8 mouse cellular contexts compared by ENCODE assay signal in genomic region chr7:7120921-7121601, GRCm38 (mm10). TPM values are rescaled to one million over a fixed set of nuclear protein-coding genes. Genes with fewer than 3 reads are reported as not detected.
A peak's percentile ranks its signal among the peaks of the same experiment; 100 is the strongest.
DNase-seq lines count a peak whose midpoint lies in the region; ATAC-seq and TF ChIP-seq lines count a peak whose summit lies in the region.

Gene Zfp954, minus strand, starts transcription at chr7:7121488.

- H3K4me2 ChIP-seq in CH12.LX (ENCODE audit: insufficient read depth, low read depth, poor library complexity, severe bottlenecking): peak within 1 kb of the TSS; percentile 99
- peak within 1 kb of the TSS; percentile 56 for H3K4me2 ChIP-seq in forebrain, embryonic 11.5 days (ENCODE audit: low read depth, low read length, severe bottlenecking)
- H3K4me2 ChIP-seq in heart, embryonic 16.5 days (ENCODE audit: low read depth, low read length): peak within 1 kb of the TSS; percentile 70
- peak within 1 kb of the TSS; percentile 71 for H3K4me2 ChIP-seq in liver, embryonic 15.5 days
- H3K4me2 ChIP-seq in neural tube, embryonic 12.5 days (replicated peaks): peak within 1 kb of the TSS; percentile 65

- H3K36me3 ChIP-seq in CH12.LX (replicated peaks in 1 of 2; ENCODE audit: control insufficient read depth in 1 of 2, insufficient read depth in 1 of 2, low read length in 1 of 2): peaks cover 45 to 50% of the 10 kb centered on the region in 2 experiments
- no peaks in the 10 kb centered on the region; the same call in 1 of the 2 replicates for H3K36me3 ChIP-seq in forebrain, embryonic 11.5 days (ENCODE audit: control insufficient read depth, insufficient read depth, low read length)
- H3K36me3 ChIP-seq in heart, embryonic 16.5 days (ENCODE audit: control insufficient read depth, insufficient read depth): peaks cover 14% of the 10 kb centered on the region; the same call in 1 of the 2 replicates
- peaks cover 26% of the 10 kb centered on the region for H3K36me3 ChIP-seq in liver, embryonic 15.5 days (replicated peaks)
- peaks cover 29% of the 10 kb centered on the region for H3K36me3 ChIP-seq in neural tube, embryonic 12.5 days

- peak within 1 kb of the TSS; percentile 78 for H3K27ac ChIP-seq in CH12.LX (ENCODE audit: insufficient read depth, low read depth)
- no peak within 1 kb of the TSS for H3K27ac ChIP-seq in forebrain, embryonic 11.5 days (ENCODE audit: low read depth, low read length)
- peak within 1 kb of the TSS; percentile 61 for H3K27ac ChIP-seq in heart, embryonic 16.5 days (ENCODE audit: low read length)
- peak within 1 kb of the TSS; percentile 51; the same call in 1 of the 2 replicates for H3K27ac ChIP-seq in liver, embryonic 15.5 days (replicated peaks)
- H3K27ac ChIP-seq in neural tube, embryonic 12.5 days: no peak within 1 kb of the TSS

- TF ChIP-seq EP300 in CH12.LX (IDR thresholded peaks at IDR 0.05; ENCODE audit: low read length): no peak

- in situ Hi-C loops in CH12.LX (cut with MboI; ENCODE audit: low pct_ligation_motif_present, low pct_unique_long_range_greater_than_20kb, low sequenced_read_pairs): no loop called here

- peaks cover 0 to 20% of the 10 kb centered on the region in 2 experiments; a peak in 2 of 4 replicates for H3K4me1 ChIP-seq in CH12.LX (ENCODE audit: control insufficient read depth in 1 of 2, insufficient read depth in 2 of 2)
- H3K4me1 ChIP-seq in forebrain, embryonic 11.5 days (replicated peaks; ENCODE audit: control insufficient read depth, insufficient read depth, low read length): no peaks in the 10 kb centered on the region; the same call in 1 of the 2 replicates
- H3K4me1 ChIP-seq in heart, embryonic 16.5 days (ENCODE audit: control insufficient read depth, insufficient read depth, low read length): peaks cover 6% of the 10 kb centered on the region; the same call in 1 of the 2 replicates
- H3K4me1 ChIP-seq in liver, embryonic 15.5 days (replicated peaks): peaks cover 13% of the 10 kb centered on the region
- H3K4me1 ChIP-seq in neural tube, embryonic 12.5 days: peaks cover 7% of the 10 kb centered on the region

- peak within 1 kb of the TSS; percentile 89 for H3K9ac ChIP-seq in CH12.LX (ENCODE audit: insufficient read depth, low read depth)
- H3K9ac ChIP-seq in forebrain, embryonic 11.5 days (ENCODE audit: low read length): peak within 1 kb of the TSS; percentile 63
- peak within 1 kb of the TSS; percentile 76 for H3K9ac ChIP-seq in heart, embryonic 16.5 days (ENCODE audit: low read length)
- peak within 1 kb of the TSS; percentile 57 for H3K9ac ChIP-seq in liver, embryonic 15.5 days
- H3K9ac ChIP-seq in neural tube, embryonic 12.5 days: peak within 1 kb of the TSS; percentile 64

- H3K27me3 ChIP-seq in CH12.LX (replicated peaks): no peaks in the 10 kb centered on the region
- no peaks in the 10 kb centered on the region for H3K27me3 ChIP-seq in forebrain, embryonic 11.5 days (ENCODE audit: control insufficient read depth, insufficient read depth, low read length)
- H3K27me3 ChIP-seq in heart, embryonic 16.5 days (ENCODE audit: control insufficient read depth, insufficient read depth, low read length): no peaks in the 10 kb centered on the region
- H3K27me3 ChIP-seq in liver, embryonic 15.5 days: no peaks in the 10 kb centered on the region
- no peaks in the 10 kb centered on the region for H3K27me3 ChIP-seq in neural tube, embryonic 12.5 days (replicated peaks)

- TF ChIP-seq CTCF in CH12.LX (conservative IDR thresholded peaks at IDR 0.05 in 1 of 2, IDR thresholded peaks at IDR 0.05 in 1 of 2; ENCODE audit: low read depth in 2 of 2, low read length in 2 of 2): peak in 1 of 2 experiments; percentile 79; a peak in 2 of 4 replicates

- peak; percentile 84 for TF ChIP-seq POLR2A in CH12.LX (IDR thresholded peaks at IDR 0.05; ENCODE audit: low read depth, low read length)

- dilution Hi-C loops in CH12.LX (cut with MboI; ENCODE audit: extremely low pct_ligation_motif_present, extremely low pct_unique_long_range_greater_than_20kb, low sequenced_read_pairs): no loop called here

- peak; percentile 68 for TF ChIP-seq RAD21 in CH12.LX (IDR thresholded peaks at IDR 0.05; ENCODE audit: low read depth, low read length)

- peak; percentile 88 for DNase-seq in CH12.LX (ENCODE audit: extremely low read depth)
- DNase-seq in c-Kit-positive CD71-positive TER-119-negative erythroid progenitor cells, embryonic 14.5 days (ENCODE audit: low read depth): peak; percentile 85
- peak; percentile 87 for DNase-seq in forebrain, embryonic 11.5 days (ENCODE audit: low spot score)
- peak; percentile 91 to 93 for DNase-seq in kidney, postnatal 36 days
- peak; percentile 92 for DNase-seq in telencephalon, adult 2 months (ENCODE audit: low read depth, low spot score)

- ATAC-seq in forebrain, embryonic 11.5 days (replicated peaks; ENCODE audit: low FRiP score): peak; percentile 93
- peak; percentile 94 for ATAC-seq in heart, embryonic 16.5 days (replicated peaks; ENCODE audit: extremely low read depth, insufficient read depth, low FRiP score)
- peak; percentile 93 for ATAC-seq in liver, embryonic 15.5 days (ENCODE audit: insufficient read depth)
- ATAC-seq in neural tube, embryonic 12.5 days (ENCODE audit: low FRiP score, low read depth): peak; percentile 88

- H3K4me3 ChIP-seq in CH12.LX (replicated peaks in 1 of 3; ENCODE audit: low read depth in 2 of 3, low read length in 2 of 3, poor library complexity in 1 of 3): peak within 1 kb of the TSS; percentile 60 to 98 (median 73)
- H3K4me3 ChIP-seq in forebrain, embryonic 11.5 days (ENCODE audit: low read depth, low read length): peak within 1 kb of the TSS; percentile 49
- H3K4me3 ChIP-seq in heart, embryonic 16.5 days (ENCODE audit: low read length): peak within 1 kb of the TSS; percentile 72
- peak within 1 kb of the TSS; percentile 65 for H3K4me3 ChIP-seq in liver, embryonic 15.5 days (replicated peaks)
- H3K4me3 ChIP-seq in neural tube, embryonic 12.5 days: peak within 1 kb of the TSS; percentile 53

- WGBS in forebrain, embryonic 11.5 days: under 1% methylated on average over 30 of the region's 30 CpGs
- WGBS in heart, embryonic 16.5 days: under 1% methylated on average over 30 of the region's 30 CpGs
- under 1% methylated on average over 30 of the region's 30 CpGs for whole genome bisulfite sequencing in liver, embryonic 15.5 days (ENCODE audit: insufficient replicate concordance)
- WGBS in neural tube, embryonic 12.5 days: 1% methylated on average over 30 of the region's 30 CpGs

- H3K9me3 ChIP-seq in CH12.LX (replicated peaks; ENCODE audit: low read length): no peaks in the 10 kb centered on the region
- H3K9me3 ChIP-seq in forebrain, embryonic 11.5 days (ENCODE audit: control insufficient read depth, low read length): no peaks in the 10 kb centered on the region
- no peaks in the 10 kb centered on the region for H3K9me3 ChIP-seq in heart, embryonic 16.5 days (replicated peaks; ENCODE audit: control insufficient read depth, low read length)
- no peaks in the 10 kb centered on the region for H3K9me3 ChIP-seq in liver, embryonic 15.5 days (replicated peaks)
- no peaks in the 10 kb centered on the region for H3K9me3 ChIP-seq in neural tube, embryonic 12.5 days

- peaks cover 12% of the 10 kb centered on the region; the same call in 1 of the 2 replicates for H3K79me2 ChIP-seq in CH12.LX (replicated peaks; ENCODE audit: control insufficient read depth, extremely low read depth, insufficient read depth, poor library complexity, severe bottlenecking)

TF ChIP-seq in CH12.LX, 34 proteins besides CTCF, POLR2A, EP300 and RAD21 (continues in another document):
- TF ChIP-seq SIN3A (IDR thresholded peaks at IDR 0.05; ENCODE audit: low read length): peak; percentile 87
- TF ChIP-seq HCFC1 (IDR thresholded peaks at IDR 0.05; ENCODE audit: low read depth, low read length): peak; percentile 96
- TF ChIP-seq ZNF384 (IDR thresholded peaks at IDR 0.05; ENCODE audit: low read depth, low read length): peak; percentile 11; the same call in 1 of the 2 replicates
- TF ChIP-seq BHLHE40 (IDR thresholded peaks at IDR 0.05; ENCODE audit: low read depth, low read length): no peak
- TF ChIP-seq MXI1 (IDR thresholded peaks at IDR 0.05; ENCODE audit: low read depth, low read length): peak; percentile 44; the same call in 1 of the 2 replicates
- peak; percentile 85 for TF ChIP-seq ELF1 (IDR thresholded peaks at IDR 0.05; ENCODE audit: low read depth, low read length)
- TF ChIP-seq E2F4 (IDR thresholded peaks at IDR 0.05; ENCODE audit: insufficient replicate concordance, low read depth, low read length): no peak
- 0 out of 2 replicates have a peak, but pooled peaks have one; percentile 18 for TF ChIP-seq NRF1 (IDR thresholded peaks at IDR 0.05; ENCODE audit: low read depth, low read length)
- TF ChIP-seq IRF4 (IDR thresholded peaks at IDR 0.05; ENCODE audit: low read depth, low read length): 0 out of 2 replicates have a peak, but pooled peaks have one; percentile 16
- TF ChIP-seq ZC3H11A (IDR thresholded peaks at IDR 0.05; ENCODE audit: low read depth, low read length): 0 out of 2 replicates have a peak, but pooled peaks have one; percentile 2
- no peak for TF ChIP-seq ZMIZ1 (IDR thresholded peaks at IDR 0.05; ENCODE audit: low read depth, low read length)
- TF ChIP-seq MEF2A (IDR thresholded peaks at IDR 0.05; ENCODE audit: borderline replicate concordance, low read depth, low read length): peak; percentile 31; the same call in 1 of the 2 replicates
- 0 out of 2 replicates have a peak, but pooled peaks have one; percentile 60 for TF ChIP-seq MAZ (IDR thresholded peaks at IDR 0.05; ENCODE audit: low read depth, low read length)
- peak; percentile 90; the same call in 1 of the 2 replicates for TF ChIP-seq KAT2A (IDR thresholded peaks at IDR 0.05; ENCODE audit: insufficient replicate concordance, low read length)
- no peak; the same call in 1 of the 2 replicates for TF ChIP-seq GABPA (IDR thresholded peaks at IDR 0.05; ENCODE audit: insufficient replicate concordance, low read depth, low read length)
- peak; percentile 71 for TF ChIP-seq SMC3 (IDR thresholded peaks at IDR 0.05; ENCODE audit: low read depth, low read length)
- TF ChIP-seq POLR2AphosphoS2 (IDR thresholded peaks at IDR 0.05; ENCODE audit: low read depth, low read length): no peak
- TF ChIP-seq PAX5 (IDR thresholded peaks at IDR 0.05; ENCODE audit: low read length): no peak
- TF ChIP-seq USF1 (IDR thresholded peaks at IDR 0.05; ENCODE audit: low read depth, low read length): no peak
- peak; percentile 75 for TF ChIP-seq NELFE (IDR thresholded peaks at IDR 0.05; ENCODE audit: low read depth, low read length)

RNA-seq across cellular contexts. Expression of gene Zfp954, which starts in this region (rescaled TPM):
- total RNA-seq in CH12.LX (2012; rRNA removed) (18.1 and 19.7 TPM in 2 replicates), CH12.LX (2014; rRNA removed) (18.6 and 19.4 TPM in 2 replicates)
- polyA plus RNA-seq in CH12.LX (2012; ENCODE audit: insufficient read length, low read depth): 7.5 and 7.6 TPM in 2 replicates
- 14.5 and 17.9 TPM in 2 replicates for polyA plus RNA-seq in forebrain, embryonic 11.5 days (2014; fragmentation: Nextera tagmentation; extraction: Ambion mirVana)
- 8.4 and 9.9 TPM in 2 replicates for polyA plus RNA-seq in heart, embryonic 16.5 days (2015; fragmentation: Nextera tagmentation; extraction: Ambion mirVana)
- polyA plus RNA-seq in liver, embryonic 15.5 days (2015; fragmentation: Nextera tagmentation; extraction: Ambion mirVana): 3.5 and 4.7 TPM in 2 replicates
- 16.9 and 18.8 TPM in 2 replicates for polyA plus RNA-seq in neural tube, embryonic 12.5 days (2016; fragmentation: Nextera tagmentation; extraction: Ambion mirVana)

Comparison
In these comparisons a context has a peak if more than half of its experiments do, and no peak if none do; other contexts are left out.
1. H3K27ac ChIP-seq: peak in CH12.LX (single experiment), heart, embryonic 16.5 days (single experiment) and liver, embryonic 15.5 days (single experiment); none in forebrain, embryonic 11.5 days (single experiment) and neural tube, embryonic 12.5 days (single experiment).
2. Peak in every context shown above with its lines, with median percentiles within 50 percentile points of each other: DNase-seq, H3K4me2 ChIP-seq, H3K4me3 ChIP-seq, H3K9ac ChIP-seq and ATAC-seq.